Mouse (Mus musculus): ENCODE measurements around the gene Trim34a. TPM values are rescaled to one million over a fixed set of nuclear protein-coding genes. Genes with fewer than 3 reads are reported as not detected.

The Trim34a gene
- total and polyA plus RNA-seq, 3 experiments = 4.5 to 13.4 (median 7.5) TPM

DNA sequence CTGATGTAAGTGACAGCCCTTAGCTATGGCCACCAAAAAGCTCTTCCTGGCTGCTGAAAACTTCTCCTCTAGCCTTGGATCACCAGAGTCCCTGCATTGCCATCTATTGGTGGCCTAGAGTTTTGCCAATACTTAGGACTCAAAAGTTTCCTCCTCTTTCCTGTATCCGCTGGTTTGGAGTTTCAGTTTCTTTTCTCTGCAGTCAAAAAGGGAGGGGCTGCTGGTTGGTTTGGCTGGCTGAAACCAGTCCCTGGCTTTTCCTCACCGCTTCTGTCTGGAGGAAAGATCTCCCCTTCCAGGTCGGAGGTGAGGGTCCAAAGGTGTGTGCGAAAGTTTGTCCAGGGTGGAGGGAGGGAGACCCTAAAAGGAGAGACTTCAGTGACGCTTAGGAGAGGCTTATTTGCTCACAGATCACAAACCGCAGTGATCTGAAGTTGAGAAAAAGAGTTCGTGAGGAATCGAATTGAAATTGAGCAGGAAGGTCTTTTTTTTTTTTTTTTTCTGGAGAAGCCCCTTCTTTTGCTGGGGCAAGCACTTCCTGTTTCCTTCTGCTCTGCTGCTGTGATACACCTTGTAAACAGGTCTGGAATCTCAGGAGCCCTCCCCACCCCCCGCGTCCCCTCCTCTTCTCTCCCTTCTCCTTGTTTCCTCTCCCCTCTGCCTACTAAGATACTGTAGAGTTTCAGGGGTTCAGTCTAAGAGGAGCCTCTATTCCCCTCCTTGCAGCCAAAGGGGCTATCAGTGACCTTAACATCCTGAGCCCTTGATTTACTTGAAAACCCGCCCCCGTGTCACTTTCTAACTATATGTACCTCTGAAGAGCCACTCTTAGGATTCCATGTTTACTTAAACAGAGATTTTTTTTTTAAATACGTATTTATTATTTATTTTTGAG lies at the start of gene Trim34a (continued):
- peak; percentile 75 for TF ChIP-seq RAD21 (IDR thresholded peaks at IDR 0.05; ENCODE audit: low read depth, low read length)

DNA sequence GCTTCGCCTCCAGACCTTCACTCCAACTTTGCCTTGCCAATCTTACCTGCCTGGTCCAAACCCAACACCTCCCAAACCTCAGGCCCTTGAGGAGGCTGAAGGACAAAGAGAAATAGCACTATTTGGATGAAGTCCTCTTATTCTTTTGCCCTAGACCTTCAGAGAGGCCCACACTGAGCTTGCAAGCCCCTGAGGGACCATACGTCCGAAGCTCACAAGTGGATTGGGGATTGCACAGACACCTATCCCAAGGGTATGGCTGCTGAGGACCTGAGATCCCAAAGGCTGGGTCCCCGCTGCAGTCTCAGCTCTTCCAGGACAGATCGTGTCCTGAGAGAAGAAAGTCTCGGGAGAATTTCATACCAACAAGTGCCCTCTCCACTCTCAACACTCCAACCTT lies 48.4 kb upstream of the Trim34a start, which contains the start of gene Olfr649:
Gene Olfr649, minus strand, starts transcription at position 101 of the 400 bp plus-strand sequence.
- H3K36me3 ChIP-seq (replicated peaks in 1 of 2; ENCODE audit: control insufficient read depth in 1 of 2, insufficient read depth in 1 of 2, low read length in 1 of 2) = no peaks in the 10 kb centered on the region
- no peak within 1 kb of the TSS for H3K27ac ChIP-seq (ENCODE audit: insufficient read depth, low read depth)
- no peaks in the 10 kb centered on the region for H3K79me2 ChIP-seq (replicated peaks; ENCODE audit: control insufficient read depth, extremely low read depth, insufficient read depth, poor library complexity, severe bottlenecking)
- H3K4me2 ChIP-seq (ENCODE audit: insufficient read depth, low read depth, poor library complexity, severe bottlenecking) = no peak within 1 kb of the TSS
- no peaks in the 10 kb centered on the region for H3K9me3 ChIP-seq (replicated peaks; ENCODE audit: low read length)
- H3K9ac ChIP-seq (ENCODE audit: insufficient read depth, low read depth) = no peak within 1 kb of the TSS
- dilution Hi-C loops (cut with MboI; ENCODE audit: extremely low pct_ligation_motif_present, extremely low pct_unique_long_range_greater_than_20kb, low sequenced_read_pairs) (no loop called here), in situ Hi-C loops (cut with MboI; ENCODE audit: low pct_ligation_motif_present, low pct_unique_long_range_greater_than_20kb, low sequenced_read_pairs) (loop anchor here (25.0 kb wide), 1 partner anchor 484 kb away; the partner anchor contains the start of gene Olfr243)
- TF ChIP-seq CHD1 (IDR thresholded peaks at IDR 0.05; ENCODE audit: low read depth, low read length) = no peak
- no peak for TF ChIP-seq NELFE (IDR thresholded peaks at IDR 0.05; ENCODE audit: low read depth, low read length)
- TF ChIP-seq ETS1 (conservative IDR thresholded peaks at IDR 0.05; ENCODE audit: low read depth, low read length) = no peak
- no peak for TF ChIP-seq POLR2A (IDR thresholded peaks at IDR 0.05; ENCODE audit: low read depth, low read length)
- no peaks in the 10 kb centered on the region for H3K4me1 ChIP-seq (ENCODE audit: control insufficient read depth in 1 of 2, insufficient read depth in 2 of 2)
- no peak for DNase-seq (ENCODE audit: extremely low read depth)
- no peaks in the 10 kb centered on the region for H3K27me3 ChIP-seq (replicated peaks)
- no peak within 1 kb of the TSS for H3K4me3 ChIP-seq (replicated peaks in 1 of 3; ENCODE audit: low read depth in 2 of 3, low read length in 2 of 3, poor library complexity in 1 of 3)

GRCm38 (mm10) chr7:104199822-104200221 lies 44.4 kb upstream of the Trim34a start:
- Histone ChIP-seq H3K4me1 (ENCODE audit: control insufficient read depth in 1 of 2, insufficient read depth in 2 of 2) (no peaks in the 10 kb centered on the region), H3K9ac (ENCODE audit: insufficient read depth, low read depth) (no peak overlapping the region), H3K27ac (ENCODE audit: insufficient read depth, low read depth) (no peak overlapping the region), H3K79me2 (replicated peaks; ENCODE audit: control insufficient read depth, extremely low read depth, insufficient read depth, poor library complexity, severe bottlenecking) (no peaks in the 10 kb centered on the region), H3K27me3 (replicated peaks) (no peaks in the 10 kb centered on the region), H3K4me2 (ENCODE audit: insufficient read depth, low read depth, poor library complexity, severe bottlenecking) (no peak overlapping the region), H3K4me3 (replicated peaks in 1 of 3; ENCODE audit: low read depth in 2 of 3, low read length in 2 of 3, poor library complexity in 1 of 3) (no peak overlapping the region), H3K9me3 (replicated peaks; ENCODE audit: low read length) (no peaks in the 10 kb centered on the region), H3K36me3 (replicated peaks in 1 of 2; ENCODE audit: control insufficient read depth in 1 of 2, insufficient read depth in 1 of 2, low read length in 1 of 2) (no peaks in the 10 kb centered on the region)
- TF ChIP-seq EP300 (IDR thresholded peaks at IDR 0.05; ENCODE audit: low read length) (no peak), CTCF (conservative IDR thresholded peaks at IDR 0.05 in 1 of 2, IDR thresholded peaks at IDR 0.05 in 1 of 2; ENCODE audit: low read depth in 2 of 2, low read length in 2 of 2) (peak; percentile 94 to 99), CHD2 (IDR thresholded peaks at IDR 0.05; ENCODE audit: low read length) (no peak), IRF4 (IDR thresholded peaks at IDR 0.05; ENCODE audit: low read depth, low read length) (peak; percentile 39; the same call in 1 of the 2 replicates), NELFE (IDR thresholded peaks at IDR 0.05; ENCODE audit: low read depth, low read length) (peak; percentile 68; the same call in 1 of the 2 replicates), E2F4 (IDR thresholded peaks at IDR 0.05; ENCODE audit: insufficient replicate concordance, low read depth, low read length) (no peak), MAZ (IDR thresholded peaks at IDR 0.05; ENCODE audit: low read depth, low read length) (peak; percentile 69; the same call in 1 of the 2 replicates), PAX5 (IDR thresholded peaks at IDR 0.05; ENCODE audit: low read length) (no peak), SIN3A (IDR thresholded peaks at IDR 0.05; ENCODE audit: low read length) (no peak), JUND (conservative IDR thresholded peaks at IDR 0.05; ENCODE audit: low read depth, low read length) (no peak), RAD21 (IDR thresholded peaks at IDR 0.05; ENCODE audit: low read depth, low read length) (peak; percentile 94), MXI1 (IDR thresholded peaks at IDR 0.05; ENCODE audit: low read depth, low read length) (no peak), ELF1 (IDR thresholded peaks at IDR 0.05; ENCODE audit: low read depth, low read length) (0 out of 2 replicates have a peak, but pooled peaks have one; percentile 11), POLR2AphosphoS2 (IDR thresholded peaks at IDR 0.05; ENCODE audit: low read depth, low read length) (no peak), SMC3 (IDR thresholded peaks at IDR 0.05; ENCODE audit: low read depth, low read length) (peak; percentile 94), ZC3H11A (IDR thresholded peaks at IDR 0.05; ENCODE audit: low read depth, low read length) (peak; percentile 60), GABPA (IDR thresholded peaks at IDR 0.05; ENCODE audit: insufficient replicate concordance, low read depth, low read length) (no peak)
- in situ Hi-C loops (cut with MboI; ENCODE audit: low pct_ligation_motif_present, low pct_unique_long_range_greater_than_20kb, low sequenced_read_pairs) (loop anchor here (25.0 kb wide), 1 partner anchor 488 kb away; the partner anchor contains the start of gene Olfr243), dilution Hi-C loops (cut with MboI; ENCODE audit: extremely low pct_ligation_motif_present, extremely low pct_unique_long_range_greater_than_20kb, low sequenced_read_pairs) (no loop called here)
- peak; percentile 77 for DNase-seq (ENCODE audit: extremely low read depth)
